Mouse (Mus musculus): ENCODE data around the gene Nqo1.

The Nqo1 gene

DNA sequence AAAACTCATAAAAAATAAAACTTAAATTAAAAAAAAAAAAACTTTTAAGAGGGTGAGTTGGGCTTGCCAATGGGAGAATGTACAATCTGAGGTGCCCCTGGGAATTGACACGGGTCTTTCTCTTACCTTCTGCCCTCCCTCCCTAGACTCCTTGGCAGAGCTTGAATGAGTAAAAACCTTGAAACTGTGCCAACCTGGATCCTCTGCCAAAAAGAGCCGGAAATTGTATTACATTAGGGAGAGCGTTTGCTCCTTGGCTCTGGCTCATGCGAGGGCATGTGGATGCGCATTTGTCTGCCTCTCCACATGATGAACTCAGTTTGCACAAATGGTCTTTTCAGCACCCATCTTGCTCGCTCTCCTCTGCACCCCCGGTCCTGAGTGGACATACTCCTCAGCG lies 13.4 kb downstream of the Nqo1 start:
- no peak for DNase-seq (ENCODE audit: low read depth, low spot score)
- no peaks in the 10 kb centered on the region for H3K36me3 ChIP-seq (ENCODE audit: control insufficient read depth, insufficient read depth, low read length, poor library complexity, severe bottlenecking)
- no peaks in the 10 kb centered on the region for H3K27me3 ChIP-seq (ENCODE audit: control insufficient read depth, insufficient read depth, low read length, poor library complexity, severe bottlenecking)

- H3K27me3 ChIP-seq (ENCODE audit: control insufficient read depth, insufficient read depth, low read length, poor library complexity, severe bottlenecking): no peaks in the 10 kb centered on the region
- peak; percentile 23 for DNase-seq (ENCODE audit: low read depth, low spot score)
Observed at GRCm38 (mm10) chr8:107387861-107388260, 15.1 kb downstream of the Nqo1 start.

DNA sequence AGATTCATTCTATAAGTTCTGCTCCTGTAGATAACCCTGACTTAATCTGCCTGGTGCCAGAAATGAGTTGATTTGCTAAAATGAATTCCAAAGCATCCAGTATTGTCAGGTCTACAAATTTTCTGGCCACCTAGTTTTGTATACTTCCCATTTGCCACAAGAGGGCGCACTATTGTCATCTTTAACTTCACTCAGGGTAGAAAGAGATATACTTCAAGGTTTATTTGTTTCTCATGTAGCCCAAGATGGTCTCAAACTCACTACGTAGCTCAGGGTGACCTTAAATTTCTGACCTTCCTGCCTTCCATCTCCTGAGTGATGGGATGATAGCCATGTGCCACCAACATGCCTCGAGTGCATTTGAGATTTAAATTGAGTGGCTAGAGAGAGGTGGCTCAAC lies 16.4 kb downstream of the Nqo1 start:
- DNase-seq (ENCODE audit: low read depth, low spot score): peak; percentile 67
- no peaks in the 10 kb centered on the region for H3K36me3 ChIP-seq (ENCODE audit: control insufficient read depth, insufficient read depth, low read length, poor library complexity, severe bottlenecking)

More at GRCm38 (mm10) chr8:107387861-107388260, 15.1 kb downstream of the Nqo1 start:
- no peaks in the 10 kb centered on the region for H3K36me3 ChIP-seq (ENCODE audit: control insufficient read depth, insufficient read depth, low read length, poor library complexity, severe bottlenecking)

GRCm38 (mm10) chr8:107386171-107386570 lies 16.8 kb downstream of the Nqo1 start:
- Histone ChIP-seq H3K36me3 (ENCODE audit: control insufficient read depth, insufficient read depth, low read length, poor library complexity, severe bottlenecking) (no peaks in the 10 kb centered on the region), H3K27me3 (ENCODE audit: control insufficient read depth, insufficient read depth, low read length, poor library complexity, severe bottlenecking) (no peaks in the 10 kb centered on the region)
- DNase-seq (ENCODE audit: low read depth, low spot score): no peak

More for the DNA sequence above, 16.4 kb downstream of the Nqo1 start:
- no peaks in the 10 kb centered on the region for H3K27me3 ChIP-seq (ENCODE audit: control insufficient read depth, insufficient read depth, low read length, poor library complexity, severe bottlenecking)

GRCm38 (mm10) chr8:107385063-107385462 lies 17.9 kb downstream of the Nqo1 start:
- H3K27me3 ChIP-seq (ENCODE audit: control insufficient read depth, insufficient read depth, low read length, poor library complexity, severe bottlenecking): no peaks in the 10 kb centered on the region
- DNase-seq (ENCODE audit: low read depth, low spot score): no peak
- no peaks in the 10 kb centered on the region for H3K36me3 ChIP-seq (ENCODE audit: control insufficient read depth, insufficient read depth, low read length, poor library complexity, severe bottlenecking)

GRCm38 (mm10) chr8:107384651-107385050 lies 18.4 kb downstream of the Nqo1 start:
- no peaks in the 10 kb centered on the region for H3K36me3 ChIP-seq (ENCODE audit: control insufficient read depth, insufficient read depth, low read length, poor library complexity, severe bottlenecking)
- H3K27me3 ChIP-seq (ENCODE audit: control insufficient read depth, insufficient read depth, low read length, poor library complexity, severe bottlenecking): no peaks in the 10 kb centered on the region
- no peak for DNase-seq (ENCODE audit: low read depth, low spot score)

DNA sequence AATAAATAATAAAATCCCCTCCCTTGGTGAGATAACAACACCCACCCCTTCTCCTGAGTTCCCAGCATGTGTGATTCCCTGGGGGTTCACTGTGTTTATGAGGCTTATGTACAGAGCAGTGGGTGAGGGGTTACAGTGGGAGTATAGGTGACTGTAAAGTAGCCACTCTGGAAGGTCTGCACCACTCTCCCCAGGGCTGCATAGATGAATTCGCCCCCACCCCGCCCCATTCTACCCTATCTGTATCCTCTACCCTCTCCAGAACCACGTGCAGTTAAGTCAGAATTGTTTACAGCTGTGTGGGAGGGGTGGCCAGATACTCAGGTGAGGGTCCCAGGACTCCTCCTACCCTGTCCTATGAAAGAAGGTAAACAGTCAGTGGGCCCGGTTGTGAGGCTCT lies 20.1 kb downstream of the Nqo1 start:
- H3K36me3 ChIP-seq (ENCODE audit: control insufficient read depth, insufficient read depth, low read length, poor library complexity, severe bottlenecking): peaks cover 3% of the 10 kb centered on the region; the same call in 1 of the 2 replicates
- DNase-seq (ENCODE audit: low read depth, low spot score): no peak
- no peaks in the 10 kb centered on the region for H3K27me3 ChIP-seq (ENCODE audit: control insufficient read depth, insufficient read depth, low read length, poor library complexity, severe bottlenecking)

DNA sequence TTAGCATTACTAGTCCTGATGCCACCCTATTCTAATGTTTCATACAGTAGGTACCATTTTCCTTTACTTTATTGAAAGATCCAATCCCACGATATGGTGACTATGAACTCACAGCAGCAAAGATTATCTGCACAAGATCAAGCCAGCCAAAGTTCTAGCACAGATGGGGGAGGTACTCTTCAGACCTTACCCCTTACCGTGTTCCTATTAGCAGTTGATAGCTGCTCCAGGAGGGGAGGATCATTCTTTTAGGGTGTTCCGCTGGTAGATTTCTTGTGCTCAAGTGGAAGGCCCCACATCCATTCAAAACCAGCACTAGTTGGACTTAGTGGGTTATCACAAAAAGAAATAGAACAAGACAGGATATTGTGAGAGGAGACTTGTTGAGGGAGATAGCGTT lies 21.3 kb downstream of the Nqo1 start:
- Histone ChIP-seq H3K27me3 (ENCODE audit: control insufficient read depth, insufficient read depth, low read length, poor library complexity, severe bottlenecking) (no peaks in the 10 kb centered on the region), H3K36me3 (ENCODE audit: control insufficient read depth, insufficient read depth, low read length, poor library complexity, severe bottlenecking) (peaks cover 3% of the 10 kb centered on the region; the same call in 1 of the 2 replicates)
- no peak for DNase-seq (ENCODE audit: low read depth, low spot score)

DNA sequence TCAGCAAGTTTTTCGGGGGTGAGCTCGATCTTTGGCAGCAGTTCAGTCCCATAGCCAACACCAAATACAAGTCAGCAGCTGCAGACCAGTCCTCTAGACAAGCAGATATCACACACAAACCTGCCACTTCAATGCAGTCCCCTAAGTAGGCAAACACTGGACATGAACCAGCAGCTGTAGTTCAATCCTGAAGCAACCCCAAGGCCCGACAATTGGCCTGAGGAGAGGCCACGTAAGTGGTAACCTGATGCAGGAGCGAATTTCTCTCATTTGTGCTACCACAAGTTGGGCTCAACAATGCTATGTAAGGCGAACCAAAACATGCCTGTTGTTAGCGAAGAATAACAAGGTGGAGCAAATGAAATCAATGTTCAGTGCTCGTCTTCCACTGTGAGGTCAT lies 22.3 kb downstream of the Nqo1 start:
- H3K36me3 ChIP-seq (ENCODE audit: control insufficient read depth, insufficient read depth, low read length, poor library complexity, severe bottlenecking): peaks cover 3% of the 10 kb centered on the region; the same call in 1 of the 2 replicates
- DNase-seq (ENCODE audit: low read depth, low spot score): no peak
- no peaks in the 10 kb centered on the region for H3K27me3 ChIP-seq (ENCODE audit: control insufficient read depth, insufficient read depth, low read length, poor library complexity, severe bottlenecking)

GRCm38 (mm10) chr8:107377346-107377745 lies 25.7 kb downstream of the Nqo1 start:
- Histone ChIP-seq H3K36me3 (ENCODE audit: control insufficient read depth, insufficient read depth, low read length, poor library complexity, severe bottlenecking) (peaks cover 3% of the 10 kb centered on the region), H3K27me3 (ENCODE audit: control insufficient read depth, insufficient read depth, low read length, poor library complexity, severe bottlenecking) (no peaks in the 10 kb centered on the region)
- DNase-seq (ENCODE audit: low read depth, low spot score): no peak

DNA sequence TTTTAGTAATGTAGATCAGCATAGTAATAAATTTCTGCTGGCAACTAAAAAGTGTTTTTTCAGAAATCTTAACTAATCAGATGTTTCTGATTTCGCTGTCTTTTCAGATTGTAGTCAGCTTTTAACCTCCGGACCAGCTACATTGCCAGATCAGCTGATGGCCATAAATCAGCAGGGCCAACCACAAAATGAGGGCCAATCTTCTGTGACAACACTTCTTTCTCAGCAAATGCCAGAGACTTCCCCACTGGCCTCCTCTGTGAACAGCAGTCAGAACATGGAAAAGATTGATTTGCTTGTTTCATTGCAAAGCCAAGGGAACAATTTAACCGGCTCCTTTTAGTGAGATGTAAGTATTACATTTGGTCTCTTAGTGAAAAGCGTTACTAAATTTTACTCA lies 32.7 kb downstream of the Nqo1 start:
- DNase-seq (ENCODE audit: low read depth, low spot score): no peak

More for the DNA sequence above, 32.7 kb downstream of the Nqo1 start:
- Histone ChIP-seq H3K36me3 (ENCODE audit: control insufficient read depth, insufficient read depth, low read length, poor library complexity, severe bottlenecking) (peaks cover 14% of the 10 kb centered on the region), H3K27me3 (ENCODE audit: control insufficient read depth, insufficient read depth, low read length, poor library complexity, severe bottlenecking) (no peaks in the 10 kb centered on the region)
